22 mouse cellular contexts compared by ENCODE assay signal in genomic region chr17:7529304-7529703, GRCm38 (mm10).
DNase-seq lines count a peak whose midpoint lies in the region; ATAC-seq and TF ChIP-seq lines count a peak whose summit lies in the region.
"Had no signal": no experiment of that assay in that cellular context is flagged by ENCODE, and none has a peak within 500 bp of the region (broad histone marks: within the 10 kb centered on the region; RNA-seq: fewer than 3 reads in every experiment).

No protein-coding gene starts in this region.

- no peak for ATAC-seq in midbrain, embryonic 14.5 days (ENCODE audit: low FRiP score, low TSS enrichment)
- ATAC-seq in midbrain, embryonic 16.5 days: no peak
- ATAC-seq: activated CD4-positive, CD25-positive, alpha-beta regulatory T cell, adult 4 months; CD4-positive, CD25-positive, alpha-beta regulatory T cell, adult 4 months; forebrain, embryonic 16.5 days; hindbrain, embryonic 16.5 days; inflammation-experienced regulatory T-cells, adult 6 months; intestine, postnatal 0 days had no signal

- H3K9ac ChIP-seq in midbrain, embryonic 14.5 days (replicated peaks; ENCODE audit: low read length): no peak overlapping the region
- H3K9ac ChIP-seq in midbrain, embryonic 16.5 days (ENCODE audit: low read depth, low read length): no peak overlapping the region
- H3K9ac ChIP-seq: embryonic facial prominence, embryonic 13.5 days; forebrain, embryonic 12.5 days had no signal

- H3K4me3 ChIP-seq in gastrocnemius, adult 2 months: no peak overlapping the region
- no peak overlapping the region for H3K4me3 ChIP-seq in midbrain, embryonic 14.5 days (replicated peaks; ENCODE audit: low read depth, low read length)
- H3K4me3 ChIP-seq in midbrain, embryonic 16.5 days (ENCODE audit: low read depth, low read length): no peak overlapping the region
- H3K4me3 ChIP-seq in cerebellum, adult 2 months (replicated peaks; ENCODE audit: insufficient read depth, low read depth, low read length): no peak overlapping the region
- H3K4me3 ChIP-seq: embryonic facial prominence, embryonic 13.5 days; forebrain, embryonic 12.5 days had no signal

- no peaks in the 10 kb centered on the region for H3K27me3 ChIP-seq in midbrain, embryonic 14.5 days (ENCODE audit: control insufficient read depth, insufficient read depth, low read length)
- no peaks in the 10 kb centered on the region for H3K27me3 ChIP-seq in midbrain, embryonic 16.5 days (ENCODE audit: control insufficient read depth, insufficient read depth, low read depth, low read length)
- H3K27me3 ChIP-seq in cerebellum, adult 2 months (ENCODE audit: control insufficient read depth, insufficient read depth, low read length): no peaks in the 10 kb centered on the region
- H3K27me3 ChIP-seq: embryonic facial prominence, embryonic 13.5 days; forebrain, embryonic 12.5 days had no signal

- WGBS in midbrain, embryonic 14.5 days: 35% methylated on average over 5 of the region's 5 CpGs
- WGBS in midbrain, embryonic 16.5 days: 23% methylated on average over 5 of the region's 5 CpGs
- 58% methylated on average over 5 of the region's 5 CpGs for WGBS in cerebellum, adult 2 months

- no peak for DNase-seq in gastrocnemius, adult 2 months
- DNase-seq in gastrocnemius, postnatal 14 days: no peak
- DNase-seq in midbrain, embryonic 14.5 days: peak; percentile 13
- DNase-seq in Muller cell, postnatal 12 days (ENCODE audit: inconsistent ontology term): peak; percentile 45
- DNase-seq in brain, adult 2 months (ENCODE audit: low read depth, low spot score): peak; percentile 10
- DNase-seq in cerebellum, adult 2 months: no peak
- DNase-seq in right cerebral cortex, postnatal 36 days (ENCODE audit: low spot score in 2 of 2): no peak
- DNase-seq: adrenal gland, postnatal 14 days; B cell, adult 2 months; cerebellum, adult 11 months; cerebellum, adult 9-10 months; cerebellum, postnatal 36 days; gastrocnemius, postnatal 25 days had no signal

- no peaks in the 10 kb centered on the region for H3K4me1 ChIP-seq in midbrain, embryonic 14.5 days (ENCODE audit: control insufficient read depth, insufficient read depth, low read length)
- no peaks in the 10 kb centered on the region for H3K4me1 ChIP-seq in midbrain, embryonic 16.5 days (ENCODE audit: control insufficient read depth, insufficient read depth, low read length)
- H3K4me1 ChIP-seq in cerebellum, adult 2 months (ENCODE audit: control insufficient read depth, insufficient read depth, low read length): no peaks in the 10 kb centered on the region
- H3K4me1 ChIP-seq: forebrain, embryonic 12.5 days had no signal

- intact Hi-C loops in gastrocnemius, adult 2 months (cut with DNase I): no loop called here
- intact Hi-C loops in gastrocnemius, postnatal 14 days (cut with DNase I; ENCODE audit: low total_unique reads): no loop called here

- H3K36me3 ChIP-seq in midbrain, embryonic 14.5 days (ENCODE audit: control insufficient read depth, insufficient read depth, low read length): no peaks in the 10 kb centered on the region
- no peaks in the 10 kb centered on the region for H3K36me3 ChIP-seq in midbrain, embryonic 16.5 days (ENCODE audit: control insufficient read depth, insufficient read depth, low read length)
- H3K36me3 ChIP-seq: embryonic facial prominence, embryonic 13.5 days; forebrain, embryonic 12.5 days had no signal

- no peak for TF ChIP-seq POLR2A in cerebellum, adult 2 months (IDR thresholded peaks at IDR 0.05; ENCODE audit: borderline replicate concordance, insufficient read depth, low read length)

- H3K27ac ChIP-seq in gastrocnemius, adult 2 months: 0 out of 2 replicates have a peak overlapping the region, but pooled peaks have one; percentile 6
- H3K27ac ChIP-seq in midbrain, embryonic 14.5 days (replicated peaks; ENCODE audit: low read depth, low read length): no peak overlapping the region
- H3K27ac ChIP-seq in midbrain, embryonic 16.5 days (ENCODE audit: low read length): no peak overlapping the region
- no peak overlapping the region for H3K27ac ChIP-seq in cerebellum, adult 2 months (ENCODE audit: insufficient read depth, low read length)
- H3K27ac ChIP-seq: embryonic facial prominence, embryonic 13.5 days; forebrain, embryonic 12.5 days had no signal

- no peaks in the 10 kb centered on the region for H3K9me3 ChIP-seq in midbrain, embryonic 14.5 days (ENCODE audit: control insufficient read depth, low read length)
- H3K9me3 ChIP-seq in midbrain, embryonic 16.5 days (replicated peaks; ENCODE audit: control insufficient read depth, low read length, poor library complexity, severe bottlenecking): no peaks in the 10 kb centered on the region
- H3K9me3 ChIP-seq: embryonic facial prominence, embryonic 13.5 days; forebrain, embryonic 12.5 days had no signal

- H3K4me2 ChIP-seq in midbrain, embryonic 14.5 days (ENCODE audit: low read length): no peak overlapping the region
- no peak overlapping the region for H3K4me2 ChIP-seq in midbrain, embryonic 16.5 days (ENCODE audit: low read length)
- H3K4me2 ChIP-seq: embryonic facial prominence, embryonic 13.5 days; forebrain, embryonic 12.5 days had no signal

- TF ChIP-seq CTCF in gastrocnemius, adult 2 months (IDR thresholded peaks at IDR 0.05): no peak
- no peak for TF ChIP-seq CTCF in cerebellum, adult 2 months (IDR thresholded peaks at IDR 0.05; ENCODE audit: borderline replicate concordance, insufficient read depth, low read depth, low read length)

Comparison
In these comparisons a context has a peak if more than half of its experiments do, and no peak if none do; other contexts are left out.
1. DNase-seq: peak in midbrain, embryonic 14.5 days (single experiment), Muller cell, postnatal 12 days (single experiment) and brain, adult 2 months (single experiment); none in gastrocnemius, adult 2 months (single experiment), gastrocnemius, postnatal 14 days (single experiment), cerebellum, adult 2 months (0 of 2) and right cerebral cortex, postnatal 36 days (0 of 2).